Mouse (Mus musculus): ENCODE measurements around the gene Elp6. TPM values are rescaled to one million over a fixed set of nuclear protein-coding genes. Genes with fewer than 3 reads are reported as not detected.

Elp6 gene
- polyA plus RNA-seq, 1 experiment from 2014 or later = 3.3 TPM

GRCm38 (mm10) chr9:110358341-110358740 lies 53.4 kb downstream of the Elp6 start:
- ATAC-seq (peak; percentile 82), DNase-seq (no peak)
- 41% methylated on average over 2 of the region's 2 CpGs for WGBS (ENCODE audit: insufficient replicate concordance)
- Histone ChIP-seq H3K9me3 (ENCODE audit: low read length) (no peaks in the 10 kb centered on the region), H3K27ac (ENCODE audit: low read depth) (peak overlapping the region; percentile 83), H3K36me3 (replicated peaks; ENCODE audit: insufficient read depth, low read length) (peaks cover 16% of the 10 kb centered on the region), H3K27me3 (ENCODE audit: insufficient read depth, low read length) (no peaks in the 10 kb centered on the region), H3K4me2 (ENCODE audit: low read depth, low read length) (no peak overlapping the region), H3K4me1 (ENCODE audit: insufficient read depth) (peaks cover 8% of the 10 kb centered on the region; the same call in 1 of the 2 replicates), H3K4me3 (ENCODE audit: low read depth, low read length) (no peak overlapping the region), H3K9ac (replicated peaks) (no peak overlapping the region)
- TF ChIP-seq EP300 (IDR thresholded peaks at IDR 0.05; ENCODE audit: low read depth) = no peak
- no peak for TF ChIP-seq CTCF (IDR thresholded peaks at IDR 0.05; ENCODE audit: low read depth)

DNA sequence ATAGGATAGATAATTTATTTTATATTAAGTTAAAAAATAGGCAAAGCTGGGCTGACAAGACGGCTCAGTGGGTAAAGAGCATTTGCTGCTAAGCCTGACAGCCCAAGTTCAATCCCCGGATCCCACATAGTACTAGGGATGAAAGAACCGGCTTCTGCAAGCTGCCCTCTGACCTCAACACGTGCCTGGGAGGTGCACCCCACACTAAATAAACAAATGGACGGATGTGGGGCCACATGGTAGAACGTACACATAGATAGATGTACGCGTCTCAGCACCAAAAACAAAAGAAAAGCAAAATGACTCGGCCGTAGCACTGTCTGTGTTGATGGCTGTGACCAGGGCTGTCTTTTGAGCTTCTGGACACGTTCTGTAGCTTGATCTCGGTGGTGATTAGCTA lies 56.3 kb downstream of the Elp6 start:
- no peak for TF ChIP-seq EP300 (IDR thresholded peaks at IDR 0.05; ENCODE audit: low read depth)
- no peak for TF ChIP-seq CTCF (IDR thresholded peaks at IDR 0.05; ENCODE audit: low read depth)
- peaks cover 22% of the 10 kb centered on the region for H3K36me3 ChIP-seq (replicated peaks; ENCODE audit: insufficient read depth, low read length)
- no peak for DNase-seq
- no peak overlapping the region for H3K4me3 ChIP-seq (ENCODE audit: low read depth, low read length)
- ATAC-seq = no peak
- 52% methylated on average over 12 of the region's 12 CpGs for WGBS (ENCODE audit: insufficient replicate concordance)
- H3K9ac ChIP-seq (replicated peaks) = no peak overlapping the region
- no peaks in the 10 kb centered on the region for H3K27me3 ChIP-seq (ENCODE audit: insufficient read depth, low read length)
- peaks cover 4% of the 10 kb centered on the region; the same call in 1 of the 2 replicates for H3K4me1 ChIP-seq (ENCODE audit: insufficient read depth)
- no peak overlapping the region for H3K4me2 ChIP-seq (ENCODE audit: low read depth, low read length)
- peak overlapping the region; percentile 55 for H3K27ac ChIP-seq (ENCODE audit: low read depth)
- no peaks in the 10 kb centered on the region for H3K9me3 ChIP-seq (ENCODE audit: low read length)

GRCm38 (mm10) chr9:110362337-110362736 lies 57.4 kb downstream of the Elp6 start:
- H3K27me3 ChIP-seq (ENCODE audit: insufficient read depth, low read length) = no peaks in the 10 kb centered on the region
- peaks cover 4% of the 10 kb centered on the region; the same call in 1 of the 2 replicates for H3K4me1 ChIP-seq (ENCODE audit: insufficient read depth)
- no peak overlapping the region for H3K9ac ChIP-seq (replicated peaks)
- no peaks in the 10 kb centered on the region for H3K9me3 ChIP-seq (ENCODE audit: low read length)
- TF ChIP-seq CTCF (IDR thresholded peaks at IDR 0.05; ENCODE audit: low read depth) (no peak), EP300 (IDR thresholded peaks at IDR 0.05; ENCODE audit: low read depth) (no peak)
- H3K27ac ChIP-seq (ENCODE audit: low read depth) = peak overlapping the region; percentile 55
- ATAC-seq = peak; percentile 85
- peaks cover 20% of the 10 kb centered on the region for H3K36me3 ChIP-seq (replicated peaks; ENCODE audit: insufficient read depth, low read length)
- no peak overlapping the region for H3K4me2 ChIP-seq (ENCODE audit: low read depth, low read length)
- no peak overlapping the region for H3K4me3 ChIP-seq (ENCODE audit: low read depth, low read length)
- WGBS (ENCODE audit: insufficient replicate concordance) = 72% methylated on average over 10 of the region's 10 CpGs
- DNase-seq = peak; percentile 59

DNA sequence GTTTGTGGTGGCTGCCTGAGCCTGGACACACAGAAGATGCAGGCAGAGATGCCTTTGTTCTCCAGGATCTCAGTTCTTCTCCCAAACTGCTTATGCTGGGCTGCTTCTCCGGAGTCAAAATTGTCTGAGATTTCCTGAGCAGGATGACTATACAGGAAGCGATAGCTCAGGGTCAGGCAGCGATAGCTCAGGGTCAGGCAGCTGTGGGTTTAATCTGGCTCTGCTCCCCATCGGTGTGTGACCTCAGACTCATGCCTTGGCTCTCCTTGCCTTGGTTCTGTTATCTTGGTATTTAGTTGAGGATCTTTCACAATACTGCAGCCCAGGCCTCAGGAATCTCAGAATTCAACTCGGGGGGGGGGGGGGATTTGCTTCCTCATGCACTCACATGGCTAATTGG lies 61.8 kb downstream of the Elp6 start:
- Histone ChIP-seq H3K9me3 (ENCODE audit: low read length) (no peaks in the 10 kb centered on the region), H3K4me1 (ENCODE audit: insufficient read depth) (no peaks in the 10 kb centered on the region), H3K27me3 (ENCODE audit: insufficient read depth, low read length) (no peaks in the 10 kb centered on the region), H3K27ac (ENCODE audit: low read depth) (no peak overlapping the region), H3K36me3 (replicated peaks; ENCODE audit: insufficient read depth, low read length) (peaks cover 33% of the 10 kb centered on the region), H3K9ac (replicated peaks) (no peak overlapping the region), H3K4me3 (ENCODE audit: low read depth, low read length) (no peak overlapping the region), H3K4me2 (ENCODE audit: low read depth, low read length) (no peak overlapping the region)
- no peak for ATAC-seq
- DNase-seq = no peak
- no peak for TF ChIP-seq CTCF (IDR thresholded peaks at IDR 0.05; ENCODE audit: low read depth)
- no peak for TF ChIP-seq EP300 (IDR thresholded peaks at IDR 0.05; ENCODE audit: low read depth)
- WGBS (ENCODE audit: insufficient replicate concordance) = 65% methylated on average over 5 of the region's 5 CpGs

- no peak for ATAC-seq
- Histone ChIP-seq H3K9me3 (ENCODE audit: low read length) (no peaks in the 10 kb centered on the region), H3K27me3 (ENCODE audit: insufficient read depth, low read length) (no peaks in the 10 kb centered on the region), H3K36me3 (replicated peaks; ENCODE audit: insufficient read depth, low read length) (peaks cover 39% of the 10 kb centered on the region), H3K27ac (ENCODE audit: low read depth) (no peak overlapping the region), H3K4me2 (ENCODE audit: low read depth, low read length) (no peak overlapping the region), H3K4me3 (ENCODE audit: low read depth, low read length) (no peak overlapping the region), H3K9ac (replicated peaks) (no peak overlapping the region), H3K4me1 (ENCODE audit: insufficient read depth) (no peaks in the 10 kb centered on the region)
- WGBS (ENCODE audit: insufficient replicate concordance) = 79% methylated on average over 3 of the region's 3 CpGs
- TF ChIP-seq EP300 (IDR thresholded peaks at IDR 0.05; ENCODE audit: low read depth) = no peak
- no peak for TF ChIP-seq CTCF (IDR thresholded peaks at IDR 0.05; ENCODE audit: low read depth)
- DNase-seq = no peak
Observed at GRCm38 (mm10) chr9:110369860-110370259, 64.9 kb downstream of the Elp6 start.

Small RNAs within 50 kb of the gene (microRNA-seq; reads per million reads assigned to microRNA genes)
- 90.4 reads per million, percentile 43 among the genes with 10 or more reads in this experiment for gene Mir6236

Other genes starting within 250 kb of the Elp6 start
- 13.5 and 18.5 TPM in 2 replicates for gene Smarcc1, start 187.5 kb upstream of the Elp6 start, polyA plus RNA-seq (2015; fragmentation: Nextera tagmentation; extraction: Ambion mirVana)
- gene Dhx30, start 187.3 kb upstream of the Elp6 start, polyA plus RNA-seq (2015; fragmentation: Nextera tagmentation; extraction: Ambion mirVana) = 19.0 and 24.8 TPM in 2 replicates
- 0.31 and 0.41 TPM in 2 replicates for gene Cspg5, start 61.4 kb upstream of the Elp6 start, polyA plus RNA-seq (2015; fragmentation: Nextera tagmentation; extraction: Ambion mirVana)
- 42.7 and 44.4 TPM in 2 replicates for gene Scap, start 28.1 kb downstream of the Elp6 start, polyA plus RNA-seq (2015; fragmentation: Nextera tagmentation; extraction: Ambion mirVana)
- gene Ptpn23, start 103.0 kb downstream of the Elp6 start, polyA plus RNA-seq (2015; fragmentation: Nextera tagmentation; extraction: Ambion mirVana) = 3.0 and 3.3 TPM in 2 replicates
- gene Ngp, start 114.6 kb downstream of the Elp6 start, polyA plus RNA-seq (2015; fragmentation: Nextera tagmentation; extraction: Ambion mirVana) = 1,016 and 1,021 TPM in 2 replicates
- 1.4 and 1.5 TPM in 2 replicates for gene Klhl18, start 171.5 kb downstream of the Elp6 start, polyA plus RNA-seq (2015; fragmentation: Nextera tagmentation; extraction: Ambion mirVana)
- 0.09 and 0.53 TPM in 2 replicates for gene Kif9, start 171.8 kb downstream of the Elp6 start, polyA plus RNA-seq (2015; fragmentation: Nextera tagmentation; extraction: Ambion mirVana)
- gene Setd2, start 227.4 kb downstream of the Elp6 start, polyA plus RNA-seq (2015; fragmentation: Nextera tagmentation; extraction: Ambion mirVana) = 9.6 and 10.1 TPM in 2 replicates

Data from liver, postnatal 0 days (tissue).